Mouse (Mus musculus) limb, embryonic 14.5 days (tissue): Measurements from ENCODE around the gene Thumpd3. TPM values are rescaled to one million over a fixed set of nuclear protein-coding genes. Genes with fewer than 3 reads are reported as not detected.
A peak's percentile ranks its signal among the peaks of the same experiment; 100 is the strongest.

Source experiments
- ATAC-seq: fragments of 200-750 bp; cut with Nextera tagmentation; 2 replicates; pipeline ENCODE4 v1.8.0; 2017; ENCODE audit warnings: low read depth, moderate number of reproducible peaks, moderate TSS enrichment; ENCODE audit not compliant: low FRiP score
- DNase-seq: peaks from one replicate; pipeline ENCODE4 v3.0.0-alpha.2; 2015; ENCODE audit warnings: low spot score
- H3K27ac ChIP-seq: fragments of 300-500 bp; sonication (generic); replicated peaks from 2 replicates; pipeline ENCODE4 v1.5.1; 2014; ENCODE audit warnings: low read depth, mild to moderate bottlenecking, low read length, moderate library complexity, mixed read lengths
- H3K27me3 ChIP-seq: fragments of 300-500 bp; sonication (generic); 2 replicates; pipeline ENCODE4 v1.6.1; 2014; ENCODE audit warnings: low read length, mixed read lengths; ENCODE audit not compliant: control insufficient read depth, insufficient read depth
- H3K36me3 ChIP-seq: fragments of 300-500 bp; sonication (generic); 2 replicates; pipeline ENCODE4 v1.6.1; 2014; ENCODE audit warnings: mild to moderate bottlenecking, low read length, moderate library complexity, mixed read lengths; ENCODE audit not compliant: control insufficient read depth, insufficient read depth
- H3K4me1 ChIP-seq: fragments of 300-500 bp; sonication (generic); 2 replicates; pipeline ENCODE4 v1.6.1; 2014; ENCODE audit warnings: antibody characterized with exemption, low read length, mixed read lengths; ENCODE audit not compliant: control insufficient read depth, insufficient read depth
- H3K4me2 ChIP-seq: fragments of 300-500 bp; sonication (generic); replicated peaks from 2 replicates; pipeline ENCODE4 v1.6.1; 2014; ENCODE audit warnings: low read depth, mild to moderate bottlenecking, low read length, moderate library complexity; ENCODE audit not compliant: severe bottlenecking
- H3K4me3 ChIP-seq: fragments of 300-500 bp; sonication (generic); replicated peaks from 2 replicates; pipeline ENCODE4 v1.5.1; 2014; ENCODE audit warnings: low read length
- H3K9ac ChIP-seq: fragments of 300-500 bp; sonication (generic); 2 replicates; pipeline ENCODE4 v1.6.1; 2014; ENCODE audit warnings: mild to moderate bottlenecking, low read depth, low read length, moderate library complexity; ENCODE audit not compliant: severe bottlenecking
- H3K9me3 ChIP-seq: fragments of 300-500 bp; sonication (generic); 2 replicates; pipeline ENCODE4 v1.6.1; 2016; ENCODE audit warnings: low read length; ENCODE audit not compliant: control insufficient read depth
- POLR2A ChIP-seq: fragments of 200-500 bp; IDR thresholded peaks from 2 replicates; pipeline ENCODE4 v1.8.0; 2012; ENCODE audit warnings: inconsistent platforms, mild to moderate bottlenecking, moderate library complexity, borderline replicate concordance; ENCODE audit not compliant: insufficient read depth, insufficient read length; ENCODE audit errors: extremely low read depth
- WGBS: fragments of 180-500 bp; shearing (Covaris S2); extraction: QIAGEN DNeasy Blood & Tissue Kit; methylation state at CpG from one replicate; pipeline ENCODE4 v1.1.7; 2014; 5-methylcytosine and 5-hydroxymethylcytosine counted together
- polyA plus RNA-seq, 2 experiments: library from polyadenylated mRNA; depleted of rRNA in 1 of 2; stranded (reverse) in 1 of 2; unstranded in 1 of 2; fragments of >200 nt; fragmentation: Nextera tagmentation in 1 of 2; extraction: Ambion mirVana in 1 of 2; gene quantifications; 2 replicates each; pipeline versions ENCODE4 v1.2.1 to v1.2.3; 2012 to 2014

Gene Thumpd3
- polyA plus RNA-seq, 2 experiments = 25.1 to 36.7 TPM

DNA sequence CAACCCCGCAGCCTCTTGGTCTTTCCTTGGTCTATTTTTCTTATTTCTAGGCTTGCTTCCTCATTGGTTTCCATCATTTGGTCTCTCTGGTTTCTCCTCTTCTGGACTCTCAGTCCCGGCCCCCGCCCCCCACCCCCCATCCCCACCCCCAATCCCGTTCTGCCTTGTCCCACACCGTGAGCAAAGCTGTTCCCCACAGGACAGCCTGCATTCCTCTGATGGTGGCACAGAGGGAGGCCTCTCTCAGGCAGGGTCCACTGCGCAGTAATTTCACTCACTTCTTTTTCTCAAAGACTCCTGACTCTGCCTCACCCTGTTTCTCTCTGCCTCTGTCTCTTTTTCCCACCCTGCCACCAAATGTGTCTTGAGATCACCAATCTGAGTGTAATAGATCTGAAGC, 27.9 kb upstream of the Thumpd3 start:
- H3K27ac ChIP-seq = no peak overlapping the region
- H3K36me3 ChIP-seq = no peaks in the 10 kb centered on the region
- 25% methylated on average over 6 of the region's 6 CpGs for WGBS
- no peak overlapping the region for H3K4me3 ChIP-seq
- peaks cover 16% of the 10 kb centered on the region for H3K4me1 ChIP-seq
- ATAC-seq (no peak), DNase-seq (no peak)
- no peaks in the 10 kb centered on the region for H3K27me3 ChIP-seq
- no peak overlapping the region for H3K9ac ChIP-seq
- no peaks in the 10 kb centered on the region for H3K9me3 ChIP-seq
- TF ChIP-seq POLR2A = no peak
- no peak overlapping the region for H3K4me2 ChIP-seq

GRCm38 (mm10) chr6:113024866-113025265, 21.2 kb upstream of the Thumpd3 start:
- Histone ChIP-seq H3K4me2 (no peak overlapping the region), H3K36me3 (no peaks in the 10 kb centered on the region), H3K4me3 (no peak overlapping the region), H3K9ac (no peak overlapping the region), H3K9me3 (no peaks in the 10 kb centered on the region), H3K27me3 (no peaks in the 10 kb centered on the region), H3K27ac (no peak overlapping the region), H3K4me1 (no peaks in the 10 kb centered on the region; the same call in 1 of the 2 replicates)
- TF ChIP-seq POLR2A = no peak
- no peak for ATAC-seq
- WGBS = 36% methylated on average over 8 of the region's 8 CpGs
- peak; percentile 40 for DNase-seq

GRCm38 (mm10) chr6:113025774-113026173, 20.3 kb upstream of the Thumpd3 start:
- no peak for TF ChIP-seq POLR2A
- no peak for DNase-seq
- no peak overlapping the region for H3K9ac ChIP-seq
- H3K9me3 ChIP-seq = no peaks in the 10 kb centered on the region
- no peaks in the 10 kb centered on the region for H3K27me3 ChIP-seq
- H3K27ac ChIP-seq = no peak overlapping the region
- H3K36me3 ChIP-seq = no peaks in the 10 kb centered on the region
- H3K4me1 ChIP-seq = no peaks in the 10 kb centered on the region; the same call in 1 of the 2 replicates
- no peak overlapping the region for H3K4me2 ChIP-seq
- no peak for ATAC-seq
- H3K4me3 ChIP-seq = no peak overlapping the region
- 83% methylated on average over 5 of the region's 5 CpGs for WGBS

- 40% methylated on average over 2 of the region's 2 CpGs for WGBS
- no peak for ATAC-seq
- TF ChIP-seq POLR2A = no peak
Observed at GRCm38 (mm10) chr6:113027446-113027845, 18.6 kb upstream of the Thumpd3 start.

GRCm38 (mm10) chr6:113029006-113029405, 17.0 kb upstream of the Thumpd3 start:
- H3K9me3 ChIP-seq = no peaks in the 10 kb centered on the region
- H3K4me1 ChIP-seq = no peaks in the 10 kb centered on the region; the same call in 1 of the 2 replicates
- DNase-seq (no peak), ATAC-seq (no peak)
- no peaks in the 10 kb centered on the region for H3K27me3 ChIP-seq
- no peak overlapping the region for H3K27ac ChIP-seq
- H3K4me3 ChIP-seq = no peak overlapping the region
- no peak overlapping the region for H3K9ac ChIP-seq
- no peaks in the 10 kb centered on the region for H3K36me3 ChIP-seq
- WGBS = 78% methylated on average over 3 of the region's 3 CpGs
- no peak for TF ChIP-seq POLR2A
- no peak overlapping the region for H3K4me2 ChIP-seq

More at GRCm38 (mm10) chr6:113027446-113027845, 18.6 kb upstream of the Thumpd3 start:
- H3K27me3 ChIP-seq = no peaks in the 10 kb centered on the region
- no peaks in the 10 kb centered on the region for H3K9me3 ChIP-seq
- H3K9ac ChIP-seq = no peak overlapping the region
- no peak overlapping the region for H3K27ac ChIP-seq
- H3K4me2 ChIP-seq = no peak overlapping the region
- no peaks in the 10 kb centered on the region; the same call in 1 of the 2 replicates for H3K4me1 ChIP-seq
- no peaks in the 10 kb centered on the region for H3K36me3 ChIP-seq
- no peak overlapping the region for H3K4me3 ChIP-seq
- no peak for DNase-seq

GRCm38 (mm10) chr6:113030553-113030952, 15.5 kb upstream of the Thumpd3 start:
- H3K36me3 ChIP-seq = no peaks in the 10 kb centered on the region
- ATAC-seq = no peak
- H3K27me3 ChIP-seq = no peaks in the 10 kb centered on the region
- no peak overlapping the region for H3K4me3 ChIP-seq
- DNase-seq = no peak
- H3K27ac ChIP-seq = no peak overlapping the region
- no peak for TF ChIP-seq POLR2A
- no peak overlapping the region for H3K4me2 ChIP-seq
- no peaks in the 10 kb centered on the region for H3K9me3 ChIP-seq
- no peaks in the 10 kb centered on the region for H3K4me1 ChIP-seq
- WGBS = 70% methylated on average over 3 of the region's 3 CpGs
- H3K9ac ChIP-seq = no peak overlapping the region
